Mouse (Mus musculus) cortical plate, adult 2 months (tissue): Measurements from ENCODE around the gene Nkx2-5.

Source experiments
- CTCF ChIP-seq: fragments of 200-500 bp; IDR thresholded peaks from 2 replicates; pipeline ENCODE4 v1.5.1; 2011; ENCODE audit warnings: mild to moderate bottlenecking, control low read depth, low read length; ENCODE audit not compliant: insufficient read depth; ENCODE audit errors: extremely low read depth
- POLR2A ChIP-seq: fragments of 200-500 bp; IDR thresholded peaks from 2 replicates; pipeline ENCODE4 v1.6.1; 2011; ENCODE audit warnings: mild to moderate bottlenecking, low read length, control low read depth; ENCODE audit not compliant: insufficient read depth; ENCODE audit errors: extremely low read depth

GRCm38 (mm10) chr17:26845149-26846050, 591 bp upstream of the Nkx2-5 start:
- TF ChIP-seq CTCF (no peak), POLR2A (no peak)
